Mouse (Mus musculus): ENCODE data around the gene Slc3a1. TPM values are rescaled to one million over a fixed set of nuclear protein-coding genes. Genes with fewer than 3 reads are reported as not detected.
A peak's percentile ranks its signal among the peaks of the same experiment; 100 is the strongest.

Gene Slc3a1
- polyA plus RNA-seq, 1 experiment from 2014 or later = 0.80 TPM

DNA sequence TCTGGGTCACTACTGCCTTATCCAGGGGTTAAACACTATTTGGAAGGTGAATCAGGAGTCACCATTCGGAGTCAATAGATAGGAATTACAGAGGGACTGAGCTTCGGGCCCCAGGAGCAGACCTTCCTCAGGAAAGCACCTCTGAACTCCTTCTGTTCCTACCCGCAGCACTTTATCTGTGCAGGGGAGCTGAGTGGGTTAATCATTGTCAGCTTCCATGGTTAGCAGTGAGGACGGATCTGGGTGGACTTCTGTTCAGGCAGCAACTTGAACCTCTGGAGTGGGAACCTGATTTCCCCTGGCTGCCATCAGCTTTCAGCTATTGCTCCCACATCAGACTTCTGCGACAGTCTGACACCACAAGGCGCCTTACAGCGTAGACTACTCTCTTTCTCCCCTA, 12.7 kb downstream of the Slc3a1 start:
- Histone ChIP-seq H3K4me1 (no peaks in the 10 kb centered on the region), H3K9me3 (replicated peaks) (no peaks in the 10 kb centered on the region), H3K36me3 (no peaks in the 10 kb centered on the region), H3K4me3 (no peak overlapping the region), H3K4me2 (replicated peaks) (no peak overlapping the region), H3K27ac (no peak overlapping the region), H3K27me3 (no peaks in the 10 kb centered on the region), H3K9ac (no peak overlapping the region)
- no peak for ATAC-seq (ENCODE audit: low FRiP score)
- 81% methylated on average over 7 of the region's 7 CpGs for WGBS

- H3K4me2 ChIP-seq (replicated peaks) = no peak overlapping the region
- 55% methylated on average over 6 of the region's 6 CpGs for WGBS
- no peaks in the 10 kb centered on the region for H3K9me3 ChIP-seq (replicated peaks)
- no peak overlapping the region for H3K27ac ChIP-seq
- no peaks in the 10 kb centered on the region for H3K27me3 ChIP-seq
- H3K4me1 ChIP-seq = no peaks in the 10 kb centered on the region
- no peak overlapping the region for H3K4me3 ChIP-seq
- no peaks in the 10 kb centered on the region for H3K36me3 ChIP-seq
- H3K9ac ChIP-seq = no peak overlapping the region
- ATAC-seq (ENCODE audit: low FRiP score) = no peak
Measured at GRCm38 (mm10) chr17:85042419-85042818, 14.2 kb downstream of the Slc3a1 start.

GRCm38 (mm10) chr17:85043404-85043816, 15.2 kb downstream of the Slc3a1 start:
- H3K27me3 ChIP-seq = no peaks in the 10 kb centered on the region
- H3K9me3 ChIP-seq (replicated peaks) = no peaks in the 10 kb centered on the region
- H3K4me2 ChIP-seq (replicated peaks) = no peak overlapping the region
- no peak overlapping the region for H3K4me3 ChIP-seq
- ATAC-seq (ENCODE audit: low FRiP score) = no peak
- no peak overlapping the region for H3K27ac ChIP-seq
- H3K36me3 ChIP-seq = no peaks in the 10 kb centered on the region
- WGBS = 84% methylated on average over 6 of the region's 6 CpGs
- no peak overlapping the region for H3K9ac ChIP-seq
- no peaks in the 10 kb centered on the region for H3K4me1 ChIP-seq

- Histone ChIP-seq H3K27ac (no peak overlapping the region), H3K36me3 (no peaks in the 10 kb centered on the region), H3K9ac (no peak overlapping the region), H3K4me1 (no peaks in the 10 kb centered on the region), H3K9me3 (replicated peaks) (no peaks in the 10 kb centered on the region), H3K4me3 (no peak overlapping the region), H3K27me3 (no peaks in the 10 kb centered on the region), H3K4me2 (replicated peaks) (no peak overlapping the region)
- 88% methylated on average over 5 of the region's 5 CpGs for WGBS
- no peak for ATAC-seq (ENCODE audit: low FRiP score)
Measured at GRCm38 (mm10) chr17:85044466-85044865, 16.3 kb downstream of the Slc3a1 start.

GRCm38 (mm10) chr17:85045160-85045559, 17.0 kb downstream of the Slc3a1 start:
- H3K4me3 ChIP-seq = no peak overlapping the region

DNA sequence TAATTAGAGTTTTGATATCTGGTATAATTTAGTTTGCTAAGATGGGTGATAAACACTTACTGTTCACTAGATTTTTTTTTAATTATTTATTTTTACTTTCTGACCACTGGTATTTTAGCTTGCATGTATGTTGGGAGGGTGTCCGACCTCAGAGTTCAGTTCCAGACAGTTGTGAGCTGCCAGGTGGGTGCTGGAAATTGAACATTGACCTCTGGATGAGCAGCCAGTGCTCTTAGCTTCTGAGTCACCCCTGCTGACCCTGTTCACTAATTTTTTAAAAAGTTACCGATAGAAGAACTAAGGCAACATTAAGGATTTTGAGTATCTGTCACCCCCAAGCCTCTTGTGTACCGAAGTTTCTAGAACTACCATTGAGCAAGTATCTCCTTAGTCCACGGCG, 20.2 kb downstream of the Slc3a1 start:
- 98% methylated on average over 5 of the region's 5 CpGs for WGBS
- Histone ChIP-seq H3K4me2 (replicated peaks) (no peak overlapping the region), H3K4me3 (no peak overlapping the region), H3K9ac (no peak overlapping the region), H3K9me3 (replicated peaks) (no peaks in the 10 kb centered on the region), H3K4me1 (no peaks in the 10 kb centered on the region), H3K36me3 (no peaks in the 10 kb centered on the region), H3K27me3 (no peaks in the 10 kb centered on the region), H3K27ac (no peak overlapping the region)
- ATAC-seq (ENCODE audit: low FRiP score) = no peak

More at GRCm38 (mm10) chr17:85045160-85045559, 17.0 kb downstream of the Slc3a1 start:
- 88% methylated on average over 12 of the region's 12 CpGs for WGBS
- no peaks in the 10 kb centered on the region for H3K9me3 ChIP-seq (replicated peaks)
- no peak overlapping the region for H3K27ac ChIP-seq
- no peak overlapping the region for H3K9ac ChIP-seq
- no peaks in the 10 kb centered on the region for H3K4me1 ChIP-seq
- ATAC-seq (ENCODE audit: low FRiP score) = no peak
- H3K36me3 ChIP-seq = no peaks in the 10 kb centered on the region
- no peaks in the 10 kb centered on the region for H3K27me3 ChIP-seq
- no peak overlapping the region for H3K4me2 ChIP-seq (replicated peaks)

DNA sequence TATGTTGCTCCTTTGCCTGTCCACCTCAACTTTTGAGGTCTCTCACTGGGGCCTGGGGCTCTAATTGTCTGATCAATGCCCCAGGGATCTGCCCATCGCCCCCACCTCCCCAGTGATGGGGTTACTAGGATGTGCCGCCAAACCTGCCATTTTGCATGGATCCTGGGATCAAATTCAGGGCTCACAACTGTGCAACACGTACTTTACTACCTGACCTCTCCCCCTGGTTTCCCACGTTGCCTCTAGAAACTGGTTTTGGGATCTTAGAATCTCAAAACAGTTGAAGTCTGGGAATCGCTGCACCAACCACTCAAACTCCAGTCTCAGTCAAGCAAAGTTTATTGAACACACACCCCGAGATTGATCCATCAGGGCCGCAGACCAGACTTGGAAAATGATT, 30.1 kb downstream of the Slc3a1 start:
- H3K9me3 ChIP-seq (replicated peaks) = no peaks in the 10 kb centered on the region
- no peak overlapping the region for H3K9ac ChIP-seq
- no peak overlapping the region for H3K4me3 ChIP-seq
- H3K27ac ChIP-seq = no peak overlapping the region
- H3K27me3 ChIP-seq = no peaks in the 10 kb centered on the region
- no peak for ATAC-seq (ENCODE audit: low FRiP score)
- H3K4me2 ChIP-seq (replicated peaks) = no peak overlapping the region
- H3K4me1 ChIP-seq = no peaks in the 10 kb centered on the region
- peaks cover 7% of the 10 kb centered on the region for H3K36me3 ChIP-seq
- WGBS = 88% methylated on average over 7 of the region's 7 CpGs

- Histone ChIP-seq H3K36me3 (peaks cover 12% of the 10 kb centered on the region), H3K4me1 (no peaks in the 10 kb centered on the region), H3K4me3 (no peak overlapping the region), H3K9ac (no peak overlapping the region), H3K9me3 (replicated peaks) (no peaks in the 10 kb centered on the region), H3K4me2 (replicated peaks) (no peak overlapping the region), H3K27ac (no peak overlapping the region), H3K27me3 (no peaks in the 10 kb centered on the region)
- 94% methylated on average over 6 of the region's 6 CpGs for WGBS
- no peak for ATAC-seq (ENCODE audit: low FRiP score)
Measured at GRCm38 (mm10) chr17:85059136-85059535, 31.0 kb downstream of the Slc3a1 start.

DNA sequence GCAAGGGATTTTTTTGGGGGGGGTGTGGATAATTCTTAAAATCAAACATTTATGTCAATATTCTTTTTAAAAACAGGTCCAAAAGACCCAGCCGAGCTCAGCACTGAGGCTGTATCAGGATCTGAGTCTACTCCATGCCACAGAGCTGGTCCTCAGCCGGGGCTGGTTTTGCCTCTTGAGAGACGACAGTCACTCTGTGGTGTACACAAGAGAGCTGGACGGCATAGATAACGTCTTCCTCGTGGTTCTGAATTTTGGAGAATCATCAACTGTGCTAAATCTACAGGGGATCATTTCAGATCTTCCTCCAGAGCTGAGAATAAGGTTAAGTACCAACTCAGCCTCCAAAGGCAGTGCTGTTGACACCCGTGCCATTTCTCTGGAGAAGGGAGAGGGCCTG, 35.4 kb downstream of the Slc3a1 start:
- no peak overlapping the region for H3K27ac ChIP-seq
- H3K9ac ChIP-seq = no peak overlapping the region
- H3K4me2 ChIP-seq (replicated peaks) = no peak overlapping the region
- no peaks in the 10 kb centered on the region for H3K9me3 ChIP-seq (replicated peaks)
- H3K4me1 ChIP-seq = no peaks in the 10 kb centered on the region
- no peak overlapping the region for H3K4me3 ChIP-seq
- WGBS = 93% methylated on average over 7 of the region's 7 CpGs
- no peak for ATAC-seq (ENCODE audit: low FRiP score)
- peaks cover 52% of the 10 kb centered on the region for H3K36me3 ChIP-seq
- no peaks in the 10 kb centered on the region for H3K27me3 ChIP-seq

DNA sequence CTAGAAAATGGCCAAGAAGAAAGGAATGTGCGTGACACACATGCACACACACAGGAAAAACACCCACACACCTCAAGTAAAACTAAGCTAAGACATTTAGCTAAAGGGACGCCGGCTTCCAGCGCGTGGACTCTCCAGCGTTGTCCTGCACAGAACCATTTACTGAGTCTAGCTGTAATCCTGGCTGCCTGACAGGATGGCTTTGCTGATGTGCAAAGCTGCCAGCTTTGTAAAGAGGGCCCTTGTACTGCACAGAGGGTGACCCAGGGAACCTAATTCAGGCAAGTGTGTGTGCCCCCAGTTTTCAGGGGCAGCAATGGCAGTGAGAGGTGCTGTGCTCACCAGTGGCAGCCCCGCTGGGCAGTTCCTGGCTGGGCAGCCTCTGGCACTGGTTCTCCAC, 39.2 kb downstream of the Slc3a1 start:
- no peak overlapping the region for H3K4me2 ChIP-seq (replicated peaks)
- peaks cover 77% of the 10 kb centered on the region for H3K36me3 ChIP-seq
- no peak overlapping the region for H3K9ac ChIP-seq
- H3K27me3 ChIP-seq = no peaks in the 10 kb centered on the region
- no peak for ATAC-seq (ENCODE audit: low FRiP score)
- 97% methylated on average over 7 of the region's 7 CpGs for WGBS
- H3K27ac ChIP-seq = no peak overlapping the region
- H3K9me3 ChIP-seq (replicated peaks) = no peaks in the 10 kb centered on the region
- H3K4me3 ChIP-seq = no peak overlapping the region
- H3K4me1 ChIP-seq = 0 out of 2 replicates have a peak, but pooled peaks cover 1% of the 10 kb centered on the region

GRCm38 (mm10) chr17:85070658-85071057, 42.5 kb downstream of the Slc3a1 start:
- no peak for ATAC-seq (ENCODE audit: low FRiP score)
- H3K4me2 ChIP-seq (replicated peaks) = no peak overlapping the region
- no peak overlapping the region for H3K9ac ChIP-seq
- no peaks in the 10 kb centered on the region for H3K27me3 ChIP-seq
- H3K27ac ChIP-seq = no peak overlapping the region
- peaks cover 10% of the 10 kb centered on the region; the same call in 1 of the 2 replicates for H3K4me1 ChIP-seq
- peaks cover 58% of the 10 kb centered on the region for H3K36me3 ChIP-seq
- no peak overlapping the region for H3K4me3 ChIP-seq
- no peaks in the 10 kb centered on the region for H3K9me3 ChIP-seq (replicated peaks)
- WGBS = 79% methylated on average over 6 of the region's 6 CpGs

DNA sequence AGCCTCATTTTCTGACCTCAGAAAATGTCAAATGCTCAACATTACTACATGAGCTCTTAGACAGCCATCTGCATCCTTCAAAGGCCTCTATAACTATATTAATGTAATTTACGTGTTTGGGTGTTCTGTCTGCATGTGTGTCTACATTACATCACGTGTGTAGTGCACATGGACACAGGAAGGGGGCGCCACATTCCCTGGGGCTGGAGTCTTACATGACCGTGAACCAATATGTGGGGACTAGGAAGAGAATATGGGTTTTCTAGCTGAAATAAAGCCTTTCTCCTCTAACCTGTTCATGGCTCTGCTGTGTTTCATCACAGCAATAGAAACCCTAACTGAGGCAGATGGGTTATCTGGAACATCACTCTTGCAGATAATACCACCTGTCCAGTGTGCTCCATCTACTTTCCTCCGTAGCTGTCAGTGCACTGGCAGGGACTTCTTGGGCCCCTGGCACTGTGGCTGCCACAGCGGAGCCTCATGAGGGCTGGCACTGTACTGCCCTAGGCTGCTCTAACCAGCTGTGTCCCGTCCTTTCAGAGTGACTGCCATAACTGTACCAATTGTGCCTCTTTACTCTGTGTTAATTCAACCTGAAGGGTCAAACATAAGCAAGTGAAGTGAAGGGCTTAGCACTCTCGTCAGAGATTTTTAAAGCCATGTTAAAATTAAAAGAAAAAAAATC, 43.1 kb downstream of the Slc3a1 start:
- peaks cover 58% of the 10 kb centered on the region for H3K36me3 ChIP-seq
- H3K9me3 ChIP-seq (replicated peaks) = no peaks in the 10 kb centered on the region
- no peak overlapping the region for H3K9ac ChIP-seq
- no peak overlapping the region for H3K4me2 ChIP-seq (replicated peaks)
- H3K27ac ChIP-seq = no peak overlapping the region
- H3K4me3 ChIP-seq = no peak overlapping the region
- H3K4me1 ChIP-seq = peaks cover 10% of the 10 kb centered on the region; the same call in 1 of the 2 replicates
- H3K27me3 ChIP-seq = no peaks in the 10 kb centered on the region
- 87% methylated on average over 8 of the region's 8 CpGs for WGBS
- ATAC-seq (ENCODE audit: low FRiP score) = no peak

GRCm38 (mm10) chr17:85072383-85072782, 44.2 kb downstream of the Slc3a1 start:
- Histone ChIP-seq H3K36me3 (peaks cover 58% of the 10 kb centered on the region), H3K4me1 (peaks cover 10% of the 10 kb centered on the region; the same call in 1 of the 2 replicates), H3K9me3 (replicated peaks) (no peaks in the 10 kb centered on the region), H3K9ac (no peak overlapping the region), H3K27me3 (no peaks in the 10 kb centered on the region), H3K4me2 (replicated peaks) (no peak overlapping the region), H3K27ac (peak overlapping the region; percentile 58), H3K4me3 (no peak overlapping the region)
- ATAC-seq (ENCODE audit: low FRiP score) = no peak
- 51% methylated on average over 11 of the region's 11 CpGs for WGBS

Measured in hindbrain, embryonic 12.5 days (tissue).